Mouse (Mus musculus) B cell, adult 67 days (primary cell): ENCODE results near the gene Olfr228. TPM values are rescaled to one million over a fixed set of nuclear protein-coding genes. Genes with fewer than 3 reads are reported as not detected.

ENCODE experiments used
- total RNA-seq, 2 experiments: library from RNA; stranded (reverse); gene quantifications; 4 replicates each; pipeline ENCODE4 v1.2.4; 2023

Gene Olfr228
- not detected for total RNA-seq

DNA sequence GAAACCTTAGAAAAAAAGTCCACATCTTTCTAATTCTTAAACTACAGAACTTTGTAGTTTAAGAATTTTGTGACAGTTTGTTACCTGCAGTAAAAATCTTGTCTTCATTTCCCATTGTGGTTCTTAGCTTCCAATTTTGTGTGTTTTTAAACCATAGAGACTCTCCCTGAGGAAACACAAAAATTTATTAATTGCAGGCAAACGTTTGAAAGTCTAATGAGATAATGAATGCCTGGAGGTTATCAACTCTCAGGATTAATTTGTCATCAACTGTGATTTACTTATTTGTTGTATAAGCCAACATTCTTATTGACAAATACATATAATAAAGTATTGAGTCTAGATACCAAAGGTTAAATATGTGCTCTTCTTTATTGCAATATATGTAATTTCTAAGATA, at the start of gene Olfr228:
Gene Olfr228, minus strand, starts transcription at position 101 of the 400 bp plus-strand sequence.

DNA sequence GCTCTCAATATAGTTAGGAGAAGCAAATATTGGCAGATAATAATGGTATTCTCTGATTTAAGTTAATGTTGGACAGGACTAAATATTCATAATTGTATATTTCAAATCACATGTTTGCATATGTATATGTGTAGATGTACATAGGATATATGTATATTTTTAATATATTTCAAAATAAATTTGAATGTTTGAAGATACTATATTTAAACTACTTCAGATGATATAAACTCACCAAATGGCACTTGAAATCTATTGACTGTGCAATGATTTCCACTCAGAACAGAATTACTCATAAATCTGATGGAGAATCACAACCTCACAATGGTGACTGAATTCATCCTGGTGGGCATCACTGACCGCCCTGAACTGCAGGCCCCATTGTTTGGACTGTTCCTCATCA, 21.0 kb upstream of the Olfr228 start, which contains the start of gene Olfr1076:
Gene Olfr1076, plus strand, starts transcription at position 301 of the 400 bp plus-strand sequence.

GRCm38 (mm10) chr2:86456169-86456568, 31.0 kb downstream of the Olfr228 start, which contains the start of gene Olfr1066:
Olfr1066 (minus strand) TSS chr2:86456269.

DNA sequence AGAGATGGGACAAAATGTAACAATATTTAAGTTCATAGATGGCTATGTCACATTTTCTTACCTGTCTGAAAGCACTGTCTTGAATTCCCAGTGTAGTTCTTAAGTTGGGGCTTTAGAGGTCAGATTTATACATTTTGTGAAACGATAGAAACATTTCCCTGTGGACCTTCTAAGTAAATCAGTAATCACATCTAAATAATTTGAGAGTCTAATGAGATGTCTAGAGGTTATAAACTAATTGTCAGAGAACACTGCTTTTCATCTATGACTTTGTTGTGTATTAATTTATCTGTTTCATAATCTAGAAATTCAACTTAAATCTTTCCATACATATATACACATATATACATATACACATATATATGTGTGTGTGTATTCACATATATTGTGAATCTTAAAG, 36.7 kb downstream of the Olfr228 start, which contains the start of gene Olfr1065:
Gene Olfr1065, minus strand, starts transcription at position 101 of the 400 bp plus-strand sequence.

Other genes starting within 250 kb of the Olfr228 start
- gene Olfr1048, start 247.1 kb downstream of the Olfr228 start, total RNA-seq, result not detected
- gene Olfr1049, start 229.1 kb downstream of the Olfr228 start, total RNA-seq, result not detected
- not detected for gene Olfr1051, start 208.3 kb downstream of the Olfr228 start, total RNA-seq
- not detected for gene Olfr1052, start 194.9 kb downstream of the Olfr228 start, total RNA-seq
- gene Olfr1053, start 172.1 kb downstream of the Olfr228 start, total RNA-seq, result not detected
- gene Olfr1054, start 152.0 kb downstream of the Olfr228 start, total RNA-seq, result not detected
- gene Olfr1055, start 137.1 kb downstream of the Olfr228 start, total RNA-seq, result not detected
- not detected for gene Olfr1056, start 124.9 kb downstream of the Olfr228 start, total RNA-seq
- gene Olfr1057, start 109.0 kb downstream of the Olfr228 start, total RNA-seq, result not detected
- not detected for gene Olfr1058, start 98.8 kb downstream of the Olfr228 start, total RNA-seq
- gene Olfr1061, start 73.3 kb downstream of the Olfr228 start, total RNA-seq, result not detected
- not detected for gene Olfr1062, start 60.6 kb downstream of the Olfr228 start, total RNA-seq
- not detected for gene Olfr1065, start 36.8 kb downstream of the Olfr228 start, total RNA-seq
- gene Olfr1066, start 31.1 kb downstream of the Olfr228 start, total RNA-seq, result not detected
- gene Olfr1076, start 21.1 kb upstream of the Olfr228 start, total RNA-seq, result not detected
- not detected for gene Olfr1079, start 55.1 kb upstream of the Olfr228 start, total RNA-seq
- gene Olfr1080, start 70.8 kb upstream of the Olfr228 start, total RNA-seq, result not detected
- not detected for gene Olfr1082, start 111.6 kb upstream of the Olfr228 start, total RNA-seq
- gene Olfr1084, start 152.3 kb upstream of the Olfr228 start, total RNA-seq, result not detected
- not detected for gene Olfr1085, start 174.6 kb upstream of the Olfr228 start, total RNA-seq
- not detected for gene Olfr1086, start 192.7 kb upstream of the Olfr228 start, total RNA-seq
- not detected for gene Olfr1087, start 211.0 kb upstream of the Olfr228 start, total RNA-seq
- gene Olfr1089, start 246.3 kb upstream of the Olfr228 start, total RNA-seq, result not detected